Mouse (Mus musculus): ENCODE results near the gene Hdhd5. TPM values are rescaled to one million over a fixed set of nuclear protein-coding genes. Genes with fewer than 3 reads are reported as not detected.

Gene Hdhd5
- polyA plus RNA-seq, 1 experiment = 4.8 TPM

DNA sequence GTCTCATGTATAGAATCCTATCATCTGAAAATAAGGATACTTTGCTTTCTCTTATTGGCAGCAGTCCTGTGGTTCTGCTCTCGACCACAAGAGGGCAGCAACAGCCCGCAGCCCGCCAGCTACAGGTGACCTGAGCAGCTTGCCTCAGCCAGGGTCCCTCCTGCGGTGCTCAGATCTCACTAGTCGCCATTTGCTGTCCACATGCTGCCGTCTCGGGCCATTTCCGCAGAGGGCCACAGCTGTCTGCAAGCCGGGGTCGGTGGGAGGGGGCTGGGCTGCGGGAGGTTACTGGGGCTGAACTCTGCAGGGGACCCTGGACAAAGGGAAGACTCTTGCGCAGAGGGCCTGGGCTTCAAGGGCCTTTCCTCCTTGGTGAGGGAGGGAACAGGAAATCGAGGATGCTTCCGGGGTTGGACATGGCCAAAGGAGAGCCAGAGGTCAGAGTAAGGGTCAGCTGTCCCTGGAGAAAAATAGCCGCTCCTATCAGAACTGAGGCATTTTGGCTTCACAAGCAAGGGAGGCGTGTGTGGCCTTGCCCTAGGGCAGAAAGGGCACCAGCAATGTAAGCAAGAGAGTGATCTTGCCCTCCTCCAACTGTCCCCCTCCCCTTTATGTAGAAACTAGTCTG is 8.1 kb upstream of the Hdhd5 start:
- TF ChIP-seq GATA1 (IDR thresholded peaks at IDR 0.05; ENCODE audit: borderline replicate concordance, low read length) (no peak), FLI1 (IDR thresholded peaks at IDR 0.05; ENCODE audit: low read length) (no peak)
- Histone ChIP-seq H3K9me3 (0 out of 2 replicates have a peak, but pooled peaks cover 8% of the 10 kb centered on the region), H3K27me3 (replicated peaks) (peaks cover 24% of the 10 kb centered on the region), H3K4me1 (peaks cover 17% of the 10 kb centered on the region), H3K4me3 (replicated peaks) (peak overlapping the region; percentile 83), H3K36me3 (replicated peaks; ENCODE audit: low read length) (no peaks in the 10 kb centered on the region)

DNA sequence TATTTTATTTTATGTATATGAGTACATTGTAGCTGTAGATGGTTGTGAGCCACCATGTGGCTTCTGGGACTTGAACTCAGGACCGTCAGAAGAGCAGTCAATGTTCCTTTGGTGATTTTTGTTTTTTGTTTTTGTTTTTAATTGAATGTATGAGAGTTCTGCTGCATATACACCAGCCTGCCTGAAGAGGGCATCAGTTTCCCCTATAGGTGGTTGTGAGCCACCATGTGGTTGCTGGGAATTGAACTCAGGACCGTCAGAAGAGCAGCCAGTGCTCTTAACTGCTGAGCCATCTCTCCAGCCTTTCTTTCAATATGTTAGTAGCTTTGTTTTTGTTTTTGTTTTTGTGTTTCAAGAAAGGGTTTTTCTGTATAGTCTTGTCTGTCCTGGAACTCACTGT is 5.2 kb upstream of the Hdhd5 start:
- no peaks in the 10 kb centered on the region for H3K9me3 ChIP-seq
- H3K36me3 ChIP-seq (replicated peaks; ENCODE audit: low read length) = no peaks in the 10 kb centered on the region
- peaks cover 21% of the 10 kb centered on the region for H3K27me3 ChIP-seq (replicated peaks)
- peaks cover 27% of the 10 kb centered on the region for H3K4me1 ChIP-seq
- TF ChIP-seq FLI1 (IDR thresholded peaks at IDR 0.05; ENCODE audit: low read length) = no peak
- TF ChIP-seq GATA1 (IDR thresholded peaks at IDR 0.05; ENCODE audit: borderline replicate concordance, low read length) = no peak
- H3K4me3 ChIP-seq (replicated peaks) = no peak overlapping the region

DNA sequence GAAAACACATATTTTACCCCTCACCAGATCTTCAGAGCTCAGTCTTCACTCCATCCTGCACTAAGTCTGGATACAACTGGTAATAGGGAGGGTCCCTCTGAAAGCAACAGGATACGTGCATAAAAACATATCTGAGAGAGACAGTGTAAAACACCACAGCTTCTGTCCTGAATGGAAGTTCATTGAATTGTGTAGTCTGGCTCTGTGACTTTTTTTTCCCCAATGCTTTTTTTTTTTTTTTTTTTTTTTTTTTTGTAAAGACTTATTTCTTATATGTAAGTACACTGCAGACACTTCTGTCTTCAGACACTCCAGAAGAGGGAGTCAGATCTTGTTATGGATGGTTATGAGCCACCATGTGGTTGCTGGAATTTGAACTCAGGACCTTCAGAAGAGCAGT is 1.5 kb upstream of the Hdhd5 start:
- Histone ChIP-seq H3K9me3 (no peaks in the 10 kb centered on the region), H3K27me3 (replicated peaks) (peaks cover 10% of the 10 kb centered on the region), H3K36me3 (replicated peaks; ENCODE audit: low read length) (peaks cover 6% of the 10 kb centered on the region), H3K4me3 (replicated peaks) (no peak overlapping the region), H3K4me1 (peaks cover 43% of the 10 kb centered on the region)
- no peak for TF ChIP-seq FLI1 (IDR thresholded peaks at IDR 0.05; ENCODE audit: low read length)
- no peak for TF ChIP-seq GATA1 (IDR thresholded peaks at IDR 0.05; ENCODE audit: borderline replicate concordance, low read length)

DNA sequence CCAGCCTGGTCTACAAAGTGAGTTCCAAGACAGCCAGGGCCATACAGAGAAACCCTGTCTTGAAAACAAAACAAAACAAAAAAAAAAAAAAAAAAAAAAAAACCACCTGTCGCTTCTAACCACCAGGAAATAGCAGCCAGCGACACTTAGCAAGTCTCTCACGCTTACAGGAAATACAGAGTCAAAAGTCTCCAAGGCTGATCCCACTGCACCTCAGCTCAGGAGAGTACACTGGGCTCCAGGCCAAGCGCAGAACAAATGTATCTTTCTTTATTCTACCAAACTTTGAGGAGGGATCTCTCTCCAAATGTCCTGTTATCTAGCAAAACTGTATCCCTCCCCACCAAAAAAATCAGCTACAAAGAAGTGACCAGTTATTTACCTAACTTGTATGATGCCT is 2.0 kb downstream of the Hdhd5 start:
- no peak overlapping the region for H3K4me3 ChIP-seq (replicated peaks)
- peaks cover 17% of the 10 kb centered on the region for H3K36me3 ChIP-seq (replicated peaks; ENCODE audit: low read length)
- TF ChIP-seq GATA1 (IDR thresholded peaks at IDR 0.05; ENCODE audit: borderline replicate concordance, low read length) (no peak), FLI1 (IDR thresholded peaks at IDR 0.05; ENCODE audit: low read length) (no peak)
- H3K9me3 ChIP-seq = no peaks in the 10 kb centered on the region
- H3K4me1 ChIP-seq = peaks cover 61% of the 10 kb centered on the region
- peaks cover 2% of the 10 kb centered on the region for H3K27me3 ChIP-seq (replicated peaks)

DNA sequence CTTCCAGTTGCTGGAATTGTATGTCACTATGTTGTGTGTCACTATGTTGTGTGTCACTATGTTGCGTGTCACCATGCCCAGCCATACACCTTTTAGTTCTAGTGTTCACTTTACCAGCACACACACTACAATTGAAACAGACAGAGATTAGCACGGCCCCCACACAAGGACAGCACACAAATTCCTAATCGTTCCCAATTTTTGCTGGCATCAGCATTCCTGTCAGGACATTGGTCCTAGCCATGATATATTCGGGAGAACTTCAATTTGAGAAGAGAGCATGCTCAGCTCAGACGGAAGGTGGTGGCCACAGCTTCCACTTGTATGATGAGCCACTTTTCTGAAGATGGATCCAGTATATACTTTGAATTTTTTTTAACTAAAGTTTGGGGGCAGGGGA is 6.3 kb downstream of the Hdhd5 start:
- TF ChIP-seq FLI1 (IDR thresholded peaks at IDR 0.05; ENCODE audit: low read length) (no peak), GATA1 (IDR thresholded peaks at IDR 0.05; ENCODE audit: borderline replicate concordance, low read length) (no peak)
- Histone ChIP-seq H3K4me1 (peaks cover 36% of the 10 kb centered on the region), H3K27me3 (replicated peaks) (no peaks in the 10 kb centered on the region), H3K9me3 (no peaks in the 10 kb centered on the region), H3K4me3 (replicated peaks) (no peak overlapping the region), H3K36me3 (replicated peaks; ENCODE audit: low read length) (peaks cover 57% of the 10 kb centered on the region)

DNA sequence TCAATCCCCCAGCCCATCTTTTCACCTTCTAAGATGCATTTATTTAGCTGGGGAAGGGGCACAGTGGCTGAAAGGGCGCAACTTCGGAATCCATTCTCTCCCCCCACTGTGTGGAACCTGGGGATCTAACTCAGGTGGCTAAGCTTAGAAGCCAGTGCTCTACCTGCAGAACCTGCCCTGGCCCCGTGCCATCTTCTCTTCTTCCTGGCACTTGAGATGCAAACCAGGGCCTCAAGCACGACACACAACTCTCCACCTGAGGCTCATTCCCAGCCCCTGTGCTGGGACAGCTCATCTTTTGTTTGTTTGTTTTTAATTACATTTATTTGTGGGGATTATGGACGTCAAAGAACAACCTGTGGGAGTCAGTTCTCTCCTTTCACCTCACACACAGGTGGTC is 11.5 kb downstream of the Hdhd5 start:
- Histone ChIP-seq H3K27me3 (replicated peaks) (no peaks in the 10 kb centered on the region), H3K4me1 (peaks cover 31% of the 10 kb centered on the region), H3K36me3 (replicated peaks; ENCODE audit: low read length) (peaks cover 81% of the 10 kb centered on the region), H3K4me3 (replicated peaks) (no peak overlapping the region), H3K9me3 (no peaks in the 10 kb centered on the region)
- TF ChIP-seq GATA1 (IDR thresholded peaks at IDR 0.05; ENCODE audit: borderline replicate concordance, low read length) (no peak), FLI1 (IDR thresholded peaks at IDR 0.05; ENCODE audit: low read length) (no peak)

DNA sequence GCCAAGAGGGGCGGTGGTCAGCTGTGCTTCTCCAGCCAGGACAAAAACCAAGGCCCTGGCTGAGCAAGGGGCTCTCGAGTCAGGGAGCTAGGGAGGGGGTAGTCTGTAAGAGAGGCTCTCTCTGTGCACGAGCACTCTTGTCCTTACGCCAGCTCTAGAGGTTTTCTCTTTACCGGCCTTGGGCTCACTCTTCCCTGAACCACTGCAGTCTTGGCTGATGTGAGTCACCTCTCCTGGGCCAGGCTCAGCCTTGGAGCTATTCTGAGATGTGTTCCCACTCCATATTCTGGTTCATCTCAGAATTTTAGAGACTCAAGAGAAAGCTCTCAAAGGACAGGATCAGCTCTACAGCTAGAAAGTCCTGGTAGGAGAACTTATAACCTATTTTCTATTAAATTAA is 13.8 kb downstream of the Hdhd5 start:
- H3K4me3 ChIP-seq (replicated peaks) = no peak overlapping the region
- H3K36me3 ChIP-seq (replicated peaks; ENCODE audit: low read length) = peaks cover 78% of the 10 kb centered on the region
- no peaks in the 10 kb centered on the region for H3K27me3 ChIP-seq (replicated peaks)
- peaks cover 55% of the 10 kb centered on the region for H3K4me1 ChIP-seq
- no peaks in the 10 kb centered on the region for H3K9me3 ChIP-seq
- TF ChIP-seq GATA1 (IDR thresholded peaks at IDR 0.05; ENCODE audit: borderline replicate concordance, low read length) (no peak), FLI1 (IDR thresholded peaks at IDR 0.05; ENCODE audit: low read length) (no peak)

DNA sequence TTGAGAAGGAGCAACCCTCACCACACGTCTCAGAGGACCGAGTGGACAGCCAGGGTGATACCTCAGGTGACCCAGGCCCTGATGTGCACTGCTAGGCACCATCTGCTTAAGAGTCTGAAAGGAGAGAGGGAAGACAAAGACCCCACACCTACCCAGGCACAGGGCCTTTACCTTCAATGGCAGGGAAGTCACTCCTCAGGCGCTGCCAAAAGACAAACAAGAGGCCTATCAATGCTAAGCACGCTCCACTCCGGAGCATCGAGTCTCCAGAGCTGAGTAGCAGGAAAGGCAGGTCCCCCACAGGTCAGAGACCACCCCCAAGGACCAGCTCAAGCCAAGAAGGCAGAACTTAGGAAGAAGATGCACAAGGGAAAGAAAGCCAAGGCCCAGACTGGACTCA is 14.2 kb downstream of the Hdhd5 start:
- Histone ChIP-seq H3K4me3 (replicated peaks) (peak overlapping the region; percentile 13), H3K36me3 (replicated peaks; ENCODE audit: low read length) (peaks cover 74% of the 10 kb centered on the region), H3K27me3 (replicated peaks) (no peaks in the 10 kb centered on the region), H3K4me1 (peaks cover 55% of the 10 kb centered on the region), H3K9me3 (no peaks in the 10 kb centered on the region)
- no peak for TF ChIP-seq FLI1 (IDR thresholded peaks at IDR 0.05; ENCODE audit: low read length)
- no peak for TF ChIP-seq GATA1 (IDR thresholded peaks at IDR 0.05; ENCODE audit: borderline replicate concordance, low read length)

DNA sequence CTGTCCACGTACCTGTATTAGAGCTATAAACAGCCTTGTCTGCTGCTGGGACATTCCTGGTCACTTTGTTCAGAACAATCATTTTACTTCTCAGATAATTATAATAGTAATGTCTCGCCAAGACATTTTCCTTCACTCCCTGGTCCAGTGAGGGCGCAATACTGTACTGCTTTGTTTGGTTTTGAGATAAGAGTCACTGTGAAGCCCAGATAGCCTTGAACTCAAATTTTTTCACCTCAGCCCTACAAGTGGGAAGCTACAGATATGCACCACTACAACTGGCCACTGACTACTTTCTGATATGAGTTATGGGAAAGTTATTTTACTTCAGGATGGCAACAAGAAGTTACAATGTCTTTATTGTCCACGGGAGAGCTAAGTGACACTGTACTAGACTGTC is 14.7 kb downstream of the Hdhd5 start:
- Histone ChIP-seq H3K27me3 (replicated peaks) (no peaks in the 10 kb centered on the region), H3K36me3 (replicated peaks; ENCODE audit: low read length) (peaks cover 74% of the 10 kb centered on the region), H3K9me3 (no peaks in the 10 kb centered on the region), H3K4me1 (peaks cover 60% of the 10 kb centered on the region), H3K4me3 (replicated peaks) (peak overlapping the region; percentile 13)
- TF ChIP-seq FLI1 (IDR thresholded peaks at IDR 0.05; ENCODE audit: low read length) = no peak
- TF ChIP-seq GATA1 (IDR thresholded peaks at IDR 0.05; ENCODE audit: borderline replicate concordance, low read length) = no peak

DNA sequence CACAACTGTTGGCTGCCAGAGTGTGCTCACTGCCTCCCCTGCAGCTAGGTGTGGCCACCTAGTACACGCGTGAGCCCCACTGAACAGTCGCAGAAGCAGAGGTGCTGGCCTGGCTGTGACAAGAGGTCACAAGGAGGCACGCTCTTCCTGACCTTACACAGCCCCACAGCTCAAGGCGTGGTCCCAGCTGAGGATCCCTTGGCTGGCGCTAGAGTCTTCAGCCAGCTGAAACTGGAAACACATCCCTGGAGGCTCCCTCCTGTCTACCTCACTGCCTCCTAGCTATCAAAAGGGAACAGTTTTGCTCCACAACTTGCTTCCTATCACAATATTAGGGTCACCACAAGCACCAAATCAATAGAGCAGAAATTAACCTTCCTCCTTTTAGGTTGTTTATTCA is 19.9 kb downstream of the Hdhd5 start:
- no peaks in the 10 kb centered on the region for H3K27me3 ChIP-seq (replicated peaks)
- peak overlapping the region; percentile 44 for H3K4me3 ChIP-seq (replicated peaks)
- peaks cover 73% of the 10 kb centered on the region for H3K4me1 ChIP-seq
- H3K36me3 ChIP-seq (replicated peaks; ENCODE audit: low read length) = peaks cover 68% of the 10 kb centered on the region
- H3K9me3 ChIP-seq = no peaks in the 10 kb centered on the region
- TF ChIP-seq FLI1 (IDR thresholded peaks at IDR 0.05; ENCODE audit: low read length) = no peak
- TF ChIP-seq GATA1 (IDR thresholded peaks at IDR 0.05; ENCODE audit: borderline replicate concordance, low read length) = no peak

All from megakaryocyte, embryonic 14.5 days (primary cell).